Mouse (Mus musculus) left cerebral cortex, adult 8-10 months (tissue): ENCODE measurements around the gene Esyt2. TPM values are rescaled to one million over a fixed set of nuclear protein-coding genes. Genes with fewer than 3 reads are reported as not detected.
"Not testable (repeated sequence)": the region's sequence is repeated elsewhere in the genome, so short reads cannot be mapped to it uniquely, and the experiment has no call there.

Source experiments
- DNase-seq, 2 experiments: peaks; one replicate each; pipeline ENCODE4 v3.0.0; 2022; ENCODE audit warnings: low spot score in 2 of 2
- total RNA-seq, 4 experiments: library from RNA; stranded (reverse); gene quantifications; 2 replicates each; pipeline ENCODE4 v1.2.4; 2022

The Esyt2 gene
- total RNA-seq = 10 to 100 TPM; 57.4 to 67.5 (median 61.3) TPM

DNA sequence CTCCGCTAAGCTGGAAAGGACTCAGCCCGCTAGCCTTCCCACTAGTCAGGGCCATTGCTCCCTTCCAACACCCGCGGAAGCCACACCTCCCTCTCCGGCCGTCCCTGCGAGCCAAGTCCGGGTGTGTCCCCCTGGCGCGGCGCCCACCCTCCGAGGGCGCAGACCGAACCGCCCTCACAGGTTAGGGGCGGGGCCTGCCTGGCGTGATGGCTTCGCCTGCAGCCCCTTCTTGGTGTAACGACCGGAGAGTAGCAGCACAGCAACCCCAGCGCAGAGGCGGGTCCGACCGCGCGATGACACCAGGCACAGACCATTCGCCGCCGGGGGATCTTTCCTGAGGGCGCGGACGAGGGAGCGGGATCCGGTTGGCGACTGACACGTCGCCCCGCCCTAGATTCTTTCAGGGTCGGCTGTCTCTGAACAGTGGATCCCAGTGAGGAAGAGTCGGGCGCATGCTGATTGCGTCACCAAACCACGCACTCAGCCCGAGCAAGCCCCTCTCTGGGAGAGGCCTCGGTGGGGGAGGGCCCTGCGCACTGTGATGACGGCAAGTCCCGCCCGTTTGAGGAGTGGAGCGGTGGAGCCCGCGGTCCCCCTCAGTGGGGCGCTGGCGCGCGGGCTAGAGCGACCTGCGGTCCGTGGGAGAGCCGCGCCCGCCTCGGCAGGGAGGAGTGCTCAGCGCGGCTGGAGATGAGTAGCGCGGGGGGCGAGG is at the start of gene Esyt2:
TSS of gene Esyt2 (plus strand) at position 544 of the 712 bp plus-strand sequence.
- peak; percentile 99 for DNase-seq

DNA sequence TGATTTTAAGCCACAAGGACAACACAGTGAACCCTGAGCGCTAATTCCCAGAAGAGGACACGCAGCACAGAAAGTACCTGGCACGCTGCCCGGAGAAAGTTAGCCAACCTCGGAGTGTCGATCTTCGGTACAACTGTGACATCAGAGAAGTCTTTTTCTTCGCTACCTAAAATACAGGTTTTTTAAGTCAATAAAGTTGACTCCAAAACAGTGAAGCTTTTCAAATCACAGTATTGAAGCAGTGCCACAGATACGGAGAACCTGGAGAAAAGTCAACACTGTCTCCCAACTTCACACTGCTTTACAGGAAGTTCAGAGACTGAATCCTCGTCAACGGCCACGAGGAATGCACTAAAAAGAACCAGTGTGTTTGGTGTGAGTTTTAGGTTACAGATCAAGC is 49.4 kb upstream of the Esyt2 start:
- no peak for DNase-seq

DNA sequence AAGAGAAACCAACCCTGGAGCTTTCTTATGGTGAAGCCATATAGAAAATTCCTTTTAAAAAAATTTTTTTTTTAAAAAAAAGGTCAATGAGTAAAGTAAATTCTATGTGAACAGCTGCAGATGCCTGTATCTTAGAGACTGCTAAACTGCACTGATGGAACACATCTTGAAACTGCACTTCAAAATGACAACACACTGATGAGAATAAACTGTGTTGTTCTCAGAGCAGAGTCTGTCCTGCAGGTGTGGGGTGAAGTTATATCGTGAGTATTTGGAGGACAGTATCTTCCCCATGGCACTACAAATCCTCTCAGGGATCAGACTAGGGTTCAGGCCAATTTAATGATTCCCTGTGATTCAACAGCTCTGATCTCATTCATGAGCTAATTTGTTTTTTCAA is 48.9 kb upstream of the Esyt2 start:
- DNase-seq = no peak

DNA sequence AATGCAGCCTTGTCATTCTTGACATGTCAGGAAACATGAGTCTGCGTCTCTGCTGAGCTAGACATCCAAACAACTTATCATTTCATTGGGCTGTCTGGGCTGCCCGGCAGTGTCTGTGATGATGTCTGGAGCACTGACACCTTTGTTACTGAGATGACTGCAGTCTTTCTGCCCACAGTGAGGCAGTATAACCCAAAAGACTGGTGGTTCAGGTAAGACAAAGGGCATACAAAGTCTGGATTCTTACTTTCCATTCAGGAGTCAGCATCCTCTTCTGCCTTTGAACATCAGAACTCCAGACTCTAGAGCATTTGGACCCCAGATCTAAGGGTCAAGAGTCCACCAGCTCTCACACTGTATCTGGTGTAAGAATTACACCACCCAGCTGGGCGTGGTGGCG is 45.6 kb upstream of the Esyt2 start:
- no peak for DNase-seq

DNA sequence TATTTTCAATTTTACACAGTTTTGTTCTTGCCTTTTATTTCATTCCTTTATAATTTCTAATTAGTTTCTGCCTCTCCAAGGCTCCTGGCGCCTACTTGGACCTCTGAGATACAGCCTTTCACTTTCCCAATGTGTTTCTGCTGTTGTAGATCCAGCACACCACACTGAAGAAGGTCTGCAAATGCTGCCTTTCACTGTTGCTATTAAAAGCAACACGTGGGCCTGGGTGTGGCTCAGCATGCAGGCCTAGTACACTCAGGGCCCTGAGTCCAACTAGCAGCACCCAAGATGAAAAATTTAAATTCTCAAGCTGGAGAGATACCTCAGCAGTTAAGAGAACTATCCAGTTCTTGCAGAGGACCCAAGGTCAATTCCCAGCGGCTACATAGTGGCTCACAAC is 44.3 kb upstream of the Esyt2 start:
- no peak for DNase-seq

DNA sequence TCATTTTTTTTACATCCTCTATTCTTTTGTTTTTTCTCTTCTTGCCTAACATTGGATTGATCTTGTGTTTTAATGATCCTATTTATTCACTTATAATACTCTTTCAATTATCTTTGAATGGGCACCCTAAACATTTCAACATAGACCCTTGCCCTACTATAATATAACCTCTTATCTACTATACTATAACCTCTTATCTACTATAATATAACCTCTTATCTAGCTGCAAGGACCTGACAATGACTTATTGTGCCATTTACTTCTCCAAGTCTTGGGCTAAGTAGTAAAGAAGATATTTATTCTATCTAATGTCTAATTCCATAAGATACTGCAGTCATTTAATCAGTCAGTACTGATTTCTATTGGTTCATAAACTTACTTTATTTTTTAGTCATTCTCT is 42.6 kb upstream of the Esyt2 start:
- no peak for DNase-seq

DNA sequence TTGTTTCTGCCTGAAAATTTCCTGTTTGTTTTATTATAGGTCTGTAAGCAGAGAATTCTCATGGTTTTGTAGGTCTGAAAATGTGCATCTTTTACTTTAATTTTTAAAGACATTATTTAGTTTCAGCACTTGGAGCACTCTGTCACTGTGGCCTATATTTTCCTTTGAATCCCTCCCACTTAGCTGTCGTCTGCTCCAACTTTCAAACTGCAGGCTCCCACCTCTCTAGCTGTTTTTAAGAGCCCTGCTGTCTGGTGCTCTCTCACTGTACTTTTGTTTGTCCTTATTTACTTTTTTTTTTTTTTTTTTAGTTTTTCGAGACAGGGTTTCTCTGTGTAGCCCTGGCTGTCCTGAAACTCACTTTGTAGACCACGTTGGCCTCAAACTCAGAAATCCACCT is 42.2 kb upstream of the Esyt2 start:
- no peak for DNase-seq

DNA sequence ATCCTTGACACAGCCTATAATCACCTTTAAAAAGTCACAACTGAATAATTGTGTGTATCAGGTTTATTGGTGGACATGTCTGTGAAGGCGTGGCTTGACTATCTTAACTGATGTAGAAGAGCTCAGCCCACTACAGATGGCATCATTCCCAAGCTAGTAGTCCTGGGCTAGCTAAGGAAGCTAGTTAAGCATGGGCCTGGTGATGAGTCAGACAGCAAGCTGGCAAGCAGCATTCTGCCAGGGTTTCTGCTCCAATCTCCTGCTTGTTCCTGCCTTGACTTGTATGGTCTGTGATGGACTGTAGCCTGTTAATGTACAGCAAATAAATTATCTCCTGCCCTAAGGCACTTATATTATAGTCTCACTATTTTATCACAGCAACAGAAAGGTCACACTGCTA is 36.4 kb upstream of the Esyt2 start:
- DNase-seq = no peak

DNA sequence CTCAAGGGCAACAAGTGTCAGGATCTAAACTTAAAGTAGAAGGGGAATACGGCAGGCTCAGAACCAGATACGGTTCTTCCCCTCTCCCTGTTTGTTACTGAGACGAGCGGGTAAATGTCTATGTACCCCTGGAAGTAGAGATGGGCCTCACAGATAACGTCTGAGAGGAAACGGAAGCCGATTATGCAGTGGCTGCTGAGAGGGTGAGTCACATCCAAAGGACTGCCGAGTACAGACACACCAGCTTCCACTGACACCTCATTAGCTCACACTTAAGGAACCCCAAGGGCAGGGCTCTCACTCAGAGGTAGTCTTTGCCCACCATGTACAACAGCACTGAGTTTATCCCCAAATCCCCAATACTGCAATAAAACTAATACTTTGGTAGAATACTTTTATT is 26.3 kb upstream of the Esyt2 start:
- no peak for DNase-seq

DNA sequence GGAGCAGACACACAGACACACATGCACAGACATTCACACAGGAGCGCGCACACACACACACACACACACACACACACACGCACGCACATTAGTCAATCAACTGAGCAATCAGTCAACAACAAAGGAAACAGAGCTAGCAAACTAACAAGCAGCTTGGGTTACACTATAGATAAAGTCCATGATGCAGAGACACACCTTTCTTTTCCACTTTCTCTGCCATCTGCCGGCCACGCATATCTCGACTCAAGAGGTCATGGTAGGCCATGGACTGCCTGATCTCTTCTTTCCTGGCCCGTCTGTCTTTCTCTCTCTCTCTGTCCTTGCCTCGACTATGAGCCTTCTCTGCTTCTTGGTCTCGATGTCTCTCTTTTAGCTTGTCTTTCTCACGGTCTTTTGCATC is 25.4 kb upstream of the Esyt2 start:
- DNase-seq = no peak

DNA sequence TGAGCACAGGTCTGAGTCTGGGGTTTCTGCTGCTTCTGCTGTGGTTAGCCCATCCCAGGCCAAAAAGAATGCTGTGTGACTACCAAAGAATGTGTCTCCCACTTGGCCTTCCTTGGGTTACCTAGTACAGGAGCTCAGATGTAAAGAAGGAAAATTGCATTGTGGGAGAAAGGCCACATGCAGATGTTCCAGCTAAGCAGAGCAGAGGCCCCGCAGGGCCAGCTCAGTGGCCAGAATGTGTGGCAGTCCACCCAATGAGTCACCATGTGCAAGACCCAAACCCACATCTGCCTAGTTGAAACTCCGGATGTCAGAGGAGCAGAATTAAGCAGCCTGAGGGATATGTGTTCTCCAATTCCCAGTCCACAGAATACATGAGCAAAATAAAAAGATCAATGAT is 22.7 kb upstream of the Esyt2 start:
- DNase-seq = no peak

DNA sequence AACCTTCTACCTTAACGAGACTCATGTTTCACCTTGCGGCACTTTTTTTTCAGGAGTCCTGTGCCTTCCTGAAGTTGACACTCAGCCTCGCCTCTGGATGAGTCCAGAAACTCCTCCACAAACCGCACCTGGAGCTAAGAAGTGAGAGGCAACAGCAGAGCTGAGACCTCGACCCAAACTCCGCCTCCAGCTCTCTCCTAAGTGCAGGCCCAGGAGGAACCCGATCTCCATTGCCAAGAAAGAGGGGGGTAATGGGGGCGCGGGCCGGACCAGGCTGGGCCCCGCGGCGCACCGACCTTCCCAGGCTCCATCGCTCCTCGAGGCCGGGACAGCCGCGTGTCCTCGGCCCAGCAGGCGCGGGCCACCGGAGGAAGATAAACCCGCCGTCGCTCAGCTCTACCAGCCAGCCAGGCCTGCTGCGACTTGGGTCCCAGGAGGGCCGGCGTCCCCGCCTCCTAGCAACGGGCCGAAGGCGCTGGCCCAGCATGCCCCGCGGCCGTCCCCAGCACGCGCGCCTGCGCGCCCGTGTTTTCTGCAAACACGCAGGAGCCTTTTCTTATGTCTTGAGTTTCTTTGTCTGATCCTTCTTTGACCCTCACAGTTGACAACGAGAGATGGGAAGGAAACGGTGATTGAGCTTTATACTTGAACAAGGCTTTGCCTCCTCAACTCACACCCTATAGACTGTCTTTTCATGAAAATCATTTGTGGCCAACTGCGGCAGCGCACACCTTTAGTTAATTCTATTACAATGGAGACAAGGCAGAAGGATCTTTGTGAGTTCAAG is 18.2 kb upstream of the Esyt2 start, which contains the start of gene Wdr60:
TSS of gene Wdr60 (minus strand) at position 468 of the 787 bp plus-strand sequence.
- DNase-seq = peak; percentile 78 to 82

DNA sequence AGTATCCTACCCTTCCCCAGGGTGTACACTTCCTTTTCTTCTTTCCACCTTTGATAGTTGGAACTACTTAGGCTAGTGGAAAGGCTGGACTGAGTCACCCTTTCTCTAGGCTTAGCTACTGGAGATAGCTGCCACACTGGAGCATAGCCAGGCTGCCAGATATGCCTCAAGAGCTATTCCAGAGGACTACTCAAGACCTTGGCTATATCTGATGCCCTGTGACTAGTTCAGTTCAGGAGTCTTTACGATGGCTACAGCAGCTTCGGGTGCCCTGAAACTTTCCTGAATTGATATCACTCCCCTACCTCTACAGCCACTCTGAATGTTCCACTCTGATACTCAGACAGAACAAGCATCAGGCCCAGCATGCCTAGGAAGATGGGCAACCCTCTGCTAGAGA is 16.2 kb upstream of the Esyt2 start:
- DNase-seq = no peak

DNA sequence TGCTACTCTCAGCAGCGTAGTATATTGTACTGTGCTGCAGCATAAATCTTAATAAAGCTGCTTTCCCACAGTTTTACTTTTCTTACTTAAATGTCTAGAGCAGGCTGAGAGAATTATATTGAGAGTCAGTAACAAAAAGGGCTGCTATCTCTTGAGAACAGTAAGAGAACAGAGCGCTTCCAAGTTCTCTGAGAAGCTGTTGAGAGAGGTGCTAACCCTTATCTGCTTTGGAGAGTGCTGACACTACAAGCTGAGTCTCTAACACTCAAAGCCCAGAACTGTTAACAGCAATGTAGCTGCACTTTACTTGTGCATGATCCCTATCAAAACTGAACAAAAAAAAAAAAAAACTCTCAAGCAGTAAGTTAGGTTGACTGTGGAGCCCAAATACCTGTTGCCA is 15.7 kb upstream of the Esyt2 start:
- no peak for DNase-seq

DNA sequence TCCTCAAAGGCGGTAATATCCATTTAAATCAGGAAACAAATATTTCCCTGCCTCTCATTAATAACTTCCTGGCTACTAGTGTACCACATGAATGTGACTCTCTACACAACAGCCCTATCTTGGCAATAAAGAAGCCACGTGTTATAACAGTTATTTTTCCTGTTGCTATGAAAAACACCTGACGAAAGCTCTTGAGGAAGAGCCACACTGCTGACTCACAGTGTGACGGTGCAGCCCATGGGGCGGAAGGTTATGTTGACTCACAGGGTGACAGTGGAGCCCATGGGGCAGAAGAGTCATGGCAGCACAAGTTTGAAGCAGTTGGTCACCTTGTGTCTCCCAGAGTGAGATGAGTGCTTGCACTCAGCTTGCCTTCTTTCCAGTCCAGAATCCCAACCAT is 11.5 kb upstream of the Esyt2 start:
- no peak for DNase-seq

DNA sequence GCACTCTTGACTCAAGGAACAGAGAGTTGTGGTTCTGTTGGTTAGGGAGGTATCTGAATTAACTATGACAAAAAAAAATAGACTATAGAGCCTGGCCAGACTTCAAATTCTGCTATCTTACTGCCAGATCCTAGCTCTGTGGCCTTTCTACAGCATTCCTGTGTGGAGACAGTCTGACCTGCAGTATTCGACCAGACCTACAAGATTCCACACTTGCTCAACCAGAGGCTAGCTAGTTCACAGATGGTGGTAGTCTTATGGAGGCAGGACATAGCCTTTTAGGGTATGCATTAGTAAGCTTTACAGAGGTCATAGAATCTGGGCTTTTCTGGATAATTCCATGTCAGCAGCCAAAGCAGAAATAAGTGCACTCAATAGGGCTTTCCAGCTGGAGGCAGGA is 10.5 kb upstream of the Esyt2 start:
- DNase-seq = no peak

DNA sequence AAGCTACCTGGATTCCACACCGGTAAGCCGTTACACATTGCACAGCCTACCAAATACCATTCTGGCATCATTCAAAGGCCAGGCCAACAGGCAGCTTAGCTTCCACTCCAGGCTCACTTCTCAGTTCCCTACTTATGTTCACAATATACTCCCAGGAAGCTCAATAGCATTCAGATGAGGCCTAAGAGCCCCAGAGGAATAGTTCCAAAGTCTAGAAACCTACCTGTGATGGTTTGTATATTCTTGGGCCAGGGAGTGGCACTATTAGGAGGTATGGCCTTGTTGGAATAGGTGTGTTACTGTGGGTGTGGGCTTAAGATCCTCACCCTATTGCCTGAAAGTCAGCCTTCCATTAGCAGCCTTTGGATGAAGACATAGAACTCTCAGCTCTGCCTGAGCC is 9.9 kb upstream of the Esyt2 start:
- DNase-seq = no peak

DNA sequence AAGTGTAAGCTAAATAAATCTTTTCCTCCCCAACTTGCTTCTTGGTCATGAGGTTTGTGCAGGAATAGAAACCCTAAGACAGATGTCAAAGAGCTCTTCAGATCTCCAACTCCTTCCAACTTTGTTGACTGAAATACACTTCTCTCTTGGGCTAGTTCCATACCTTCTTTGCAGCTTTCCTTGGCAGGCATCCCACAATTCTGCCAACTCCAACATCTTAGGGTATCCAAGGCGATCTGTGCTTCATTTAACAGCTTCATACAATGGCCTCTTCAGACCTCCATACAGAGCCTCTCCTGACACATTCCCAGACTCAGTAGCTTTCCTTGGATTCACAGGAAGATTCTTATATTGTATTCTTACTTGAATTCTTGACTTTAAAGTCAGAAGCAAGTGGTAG is 7.3 kb upstream of the Esyt2 start:
- no peak for DNase-seq

DNA sequence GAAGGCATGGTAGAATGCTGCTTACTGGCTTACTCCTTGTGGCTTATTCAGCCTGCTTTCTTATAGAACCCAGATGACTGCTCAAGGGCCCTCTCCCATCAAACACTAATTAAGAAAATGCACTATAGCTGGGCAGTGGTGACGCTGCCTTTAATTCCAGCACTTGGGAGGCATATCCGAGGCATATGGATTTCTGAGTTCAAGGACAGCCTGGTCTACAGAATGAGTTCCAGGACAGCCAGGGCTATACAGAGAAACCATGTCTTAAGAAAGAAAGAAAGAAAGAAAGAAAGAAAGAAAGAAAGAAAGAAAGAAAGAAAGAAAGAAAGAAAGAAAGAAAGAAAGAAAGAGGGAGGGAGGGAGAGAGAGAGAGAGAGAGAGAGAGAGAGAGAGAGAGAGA is 5.9 kb upstream of the Esyt2 start, which contains the start of gene Gm11027:
TSS of gene Gm11027 (plus strand) at position 301 of the 400 bp plus-strand sequence.
- not testable (repeated sequence) for DNase-seq

DNA sequence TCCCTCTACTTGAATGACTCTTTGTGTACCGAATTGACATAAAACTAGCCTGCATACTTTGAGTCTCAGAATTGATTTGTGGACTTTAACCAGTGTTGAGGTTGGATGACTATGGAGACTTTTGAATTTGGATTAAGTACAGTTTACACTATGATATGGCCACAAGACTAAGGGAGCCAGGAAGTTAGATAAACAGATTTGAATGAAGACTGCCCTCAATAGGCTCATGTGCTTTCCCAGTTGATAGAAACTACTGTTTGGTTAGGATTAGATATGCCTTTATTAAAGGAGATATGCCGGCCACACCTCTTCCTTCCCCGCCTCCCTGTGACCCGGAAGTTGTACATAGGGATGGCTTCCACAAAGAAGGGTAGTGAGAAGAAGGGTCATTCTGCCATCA is 5.4 kb upstream of the Esyt2 start:
- no peak for DNase-seq

DNA sequence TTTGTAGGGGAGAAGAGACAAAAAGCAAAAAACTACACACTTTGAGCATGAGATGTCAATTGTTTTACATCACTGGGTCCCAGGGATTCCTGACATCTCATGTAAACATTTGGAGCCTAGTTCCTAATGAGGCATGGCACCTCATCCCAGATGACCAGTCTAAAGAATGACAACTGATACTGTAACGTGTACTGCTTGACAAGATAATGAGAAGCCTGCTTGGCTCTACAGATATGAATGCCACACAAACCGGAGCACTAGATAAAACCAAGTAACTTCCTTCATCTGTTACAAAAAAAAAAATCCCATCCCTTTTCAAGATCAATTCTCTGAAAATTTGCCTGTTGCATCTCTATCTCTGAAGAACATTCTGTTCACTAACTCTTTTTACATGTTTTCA is 4.0 kb upstream of the Esyt2 start:
- no peak for DNase-seq

DNA sequence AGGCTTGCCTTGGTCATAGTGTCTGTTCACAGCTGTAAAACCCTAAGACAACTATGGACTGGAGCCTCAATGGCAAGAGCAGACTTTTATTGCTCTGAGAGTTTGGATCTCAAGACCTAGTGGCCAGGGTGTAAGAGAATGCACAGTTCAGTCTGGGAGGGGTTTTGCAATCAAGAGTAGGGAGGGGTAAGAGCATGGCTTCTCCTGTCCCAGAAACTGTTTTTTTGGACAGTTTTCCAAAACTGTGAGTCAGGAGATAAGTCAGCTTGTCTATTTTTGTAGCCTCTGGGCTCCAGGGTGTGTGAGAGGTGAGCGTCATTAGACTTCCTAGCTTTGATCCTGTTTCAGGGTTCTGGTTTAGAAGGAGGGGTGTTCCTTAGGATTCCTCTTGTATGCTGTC is 2.5 kb upstream of the Esyt2 start:
- DNase-seq = no peak

DNA sequence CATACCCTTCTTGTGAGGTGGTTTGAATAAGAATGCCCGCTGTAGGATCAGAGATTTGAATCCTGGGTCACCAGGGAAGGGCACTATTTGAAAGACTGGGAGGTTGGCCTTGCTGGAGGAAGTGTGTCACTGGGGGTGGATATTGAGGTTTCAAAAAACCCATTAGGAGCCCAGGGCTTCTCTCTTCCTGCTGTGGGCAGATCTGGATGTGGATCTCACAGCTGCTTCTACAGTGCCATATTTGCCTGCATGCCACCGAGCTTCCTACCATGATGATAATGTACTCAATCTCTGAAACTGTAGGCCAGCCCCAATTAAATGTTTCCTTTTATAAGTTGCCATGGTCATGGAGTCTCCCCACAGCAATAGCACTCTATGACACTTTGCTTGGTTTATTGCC is 1.8 kb upstream of the Esyt2 start:
- DNase-seq = no peak
